Mouse (Mus musculus): Measurements from ENCODE around the gene Phlpp2. TPM values are rescaled to one million over a fixed set of nuclear protein-coding genes. Genes with fewer than 3 reads are reported as not detected.

Phlpp2 gene
- total and polyA plus RNA-seq, 2 experiments, result 0.92 to 1.2 TPM

GRCm38 (mm10) chr8:109853423-109853822 lies 14.9 kb upstream of the Phlpp2 start:
- WGBS, result 39% methylated on average over 6 of the region's 6 CpGs
- Histone ChIP-seq H3K27me3 (ENCODE audit: control insufficient read depth, insufficient read depth, low read length) (no peaks in the 10 kb centered on the region), H3K27ac (replicated peaks; ENCODE audit: insufficient read depth, low read depth, low read length) (no peak overlapping the region), H3K36me3 (ENCODE audit: control insufficient read depth, insufficient read depth, low read length) (peaks cover 70% of the 10 kb centered on the region), H3K79me2 (ENCODE audit: control insufficient read depth, insufficient read depth, low read length) (no peaks in the 10 kb centered on the region), H3K4me3 (ENCODE audit: insufficient read depth, low read depth, low read length) (no peak overlapping the region), H3K4me1 (ENCODE audit: control insufficient read depth, insufficient read depth, low read length) (no peaks in the 10 kb centered on the region), H3K9ac (ENCODE audit: low read depth, low read length) (no peak overlapping the region)
- TF ChIP-seq POLR2A (IDR thresholded peaks at IDR 0.05; ENCODE audit: extremely low read depth, insufficient read depth, low read length), result no peak
- TF ChIP-seq CTCF (IDR thresholded peaks at IDR 0.05; ENCODE audit: low read depth, low read length), result peak; percentile 74
- DNase-seq (ENCODE audit: extremely low read depth, low read depth, low spot score), result peak; percentile 70

- Histone ChIP-seq H3K27ac (replicated peaks; ENCODE audit: insufficient read depth, low read depth, low read length) (no peak overlapping the region), H3K79me2 (ENCODE audit: control insufficient read depth, insufficient read depth, low read length) (no peaks in the 10 kb centered on the region), H3K36me3 (ENCODE audit: control insufficient read depth, insufficient read depth, low read length) (peaks cover 68% of the 10 kb centered on the region), H3K4me1 (ENCODE audit: control insufficient read depth, insufficient read depth, low read length) (no peaks in the 10 kb centered on the region), H3K9ac (ENCODE audit: low read depth, low read length) (no peak overlapping the region), H3K27me3 (ENCODE audit: control insufficient read depth, insufficient read depth, low read length) (no peaks in the 10 kb centered on the region), H3K4me3 (ENCODE audit: insufficient read depth, low read depth, low read length) (no peak overlapping the region)
- TF ChIP-seq CTCF (IDR thresholded peaks at IDR 0.05; ENCODE audit: low read depth, low read length), result no peak
- TF ChIP-seq POLR2A (IDR thresholded peaks at IDR 0.05; ENCODE audit: extremely low read depth, insufficient read depth, low read length), result no peak
- DNase-seq (ENCODE audit: extremely low read depth, low read depth, low spot score), result no peak
- 94% methylated on average over 4 of the region's 4 CpGs for WGBS
Observed at GRCm38 (mm10) chr8:109854522-109854921, 13.8 kb upstream of the Phlpp2 start.

GRCm38 (mm10) chr8:109855451-109855850 lies 12.9 kb upstream of the Phlpp2 start:
- H3K79me2 ChIP-seq (ENCODE audit: control insufficient read depth, insufficient read depth, low read length), result no peaks in the 10 kb centered on the region
- H3K27ac ChIP-seq (replicated peaks; ENCODE audit: insufficient read depth, low read depth, low read length), result no peak overlapping the region
- DNase-seq (ENCODE audit: extremely low read depth, low read depth, low spot score), result no peak
- no peak overlapping the region for H3K9ac ChIP-seq (ENCODE audit: low read depth, low read length)
- no peak overlapping the region for H3K4me3 ChIP-seq (ENCODE audit: insufficient read depth, low read depth, low read length)
- H3K36me3 ChIP-seq (ENCODE audit: control insufficient read depth, insufficient read depth, low read length), result peaks cover 66% of the 10 kb centered on the region
- no peaks in the 10 kb centered on the region for H3K4me1 ChIP-seq (ENCODE audit: control insufficient read depth, insufficient read depth, low read length)
- WGBS, result 62% methylated on average over 6 of the region's 6 CpGs
- TF ChIP-seq CTCF (IDR thresholded peaks at IDR 0.05; ENCODE audit: low read depth, low read length) (no peak), POLR2A (IDR thresholded peaks at IDR 0.05; ENCODE audit: extremely low read depth, insufficient read depth, low read length) (no peak)
- no peaks in the 10 kb centered on the region for H3K27me3 ChIP-seq (ENCODE audit: control insufficient read depth, insufficient read depth, low read length)

- H3K9ac ChIP-seq (ENCODE audit: low read depth, low read length), result no peak overlapping the region
- TF ChIP-seq CTCF (IDR thresholded peaks at IDR 0.05; ENCODE audit: low read depth, low read length), result no peak
- TF ChIP-seq POLR2A (IDR thresholded peaks at IDR 0.05; ENCODE audit: extremely low read depth, insufficient read depth, low read length), result no peak
- peak; percentile 41 for DNase-seq (ENCODE audit: extremely low read depth, low read depth, low spot score)
- H3K27me3 ChIP-seq (ENCODE audit: control insufficient read depth, insufficient read depth, low read length), result no peaks in the 10 kb centered on the region
- peaks cover 4% of the 10 kb centered on the region for H3K4me1 ChIP-seq (ENCODE audit: control insufficient read depth, insufficient read depth, low read length)
- H3K27ac ChIP-seq (replicated peaks; ENCODE audit: insufficient read depth, low read depth, low read length), result peak overlapping the region; percentile 57; the same call in 1 of the 2 replicates
- no peaks in the 10 kb centered on the region for H3K79me2 ChIP-seq (ENCODE audit: control insufficient read depth, insufficient read depth, low read length)
- no peak overlapping the region for H3K4me3 ChIP-seq (ENCODE audit: insufficient read depth, low read depth, low read length)
- peaks cover 31% of the 10 kb centered on the region for H3K36me3 ChIP-seq (ENCODE audit: control insufficient read depth, insufficient read depth, low read length)
- 63% methylated on average over 2 of the region's 2 CpGs for WGBS
Observed at GRCm38 (mm10) chr8:109863398-109863797, 4.9 kb upstream of the Phlpp2 start.

- no peak overlapping the region for H3K9ac ChIP-seq (ENCODE audit: low read depth, low read length)
- no peak for DNase-seq (ENCODE audit: extremely low read depth, low read depth, low spot score)
- WGBS, result 58% methylated on average over 2 of the region's 2 CpGs
- peaks cover 7% of the 10 kb centered on the region for H3K4me1 ChIP-seq (ENCODE audit: control insufficient read depth, insufficient read depth, low read length)
- no peak overlapping the region for H3K27ac ChIP-seq (replicated peaks; ENCODE audit: insufficient read depth, low read depth, low read length)
- no peaks in the 10 kb centered on the region for H3K27me3 ChIP-seq (ENCODE audit: control insufficient read depth, insufficient read depth, low read length)
- TF ChIP-seq POLR2A (IDR thresholded peaks at IDR 0.05; ENCODE audit: extremely low read depth, insufficient read depth, low read length) (no peak), CTCF (IDR thresholded peaks at IDR 0.05; ENCODE audit: low read depth, low read length) (no peak)
- peaks cover 10% of the 10 kb centered on the region for H3K79me2 ChIP-seq (ENCODE audit: control insufficient read depth, insufficient read depth, low read length)
- peaks cover 25% of the 10 kb centered on the region for H3K36me3 ChIP-seq (ENCODE audit: control insufficient read depth, insufficient read depth, low read length)
- H3K4me3 ChIP-seq (ENCODE audit: insufficient read depth, low read depth, low read length), result no peak overlapping the region
Observed at GRCm38 (mm10) chr8:109864798-109865197, 3.5 kb upstream of the Phlpp2 start.

GRCm38 (mm10) chr8:109865536-109865935 lies 2.8 kb upstream of the Phlpp2 start:
- H3K4me3 ChIP-seq (ENCODE audit: insufficient read depth, low read depth, low read length), result no peak overlapping the region
- peaks cover 18% of the 10 kb centered on the region for H3K36me3 ChIP-seq (ENCODE audit: control insufficient read depth, insufficient read depth, low read length)
- TF ChIP-seq CTCF (IDR thresholded peaks at IDR 0.05; ENCODE audit: low read depth, low read length) (no peak), POLR2A (IDR thresholded peaks at IDR 0.05; ENCODE audit: extremely low read depth, insufficient read depth, low read length) (no peak)
- H3K27ac ChIP-seq (replicated peaks; ENCODE audit: insufficient read depth, low read depth, low read length), result no peak overlapping the region
- peaks cover 7% of the 10 kb centered on the region for H3K4me1 ChIP-seq (ENCODE audit: control insufficient read depth, insufficient read depth, low read length)
- DNase-seq (ENCODE audit: extremely low read depth, low read depth, low spot score), result peak; percentile 58
- peaks cover 10% of the 10 kb centered on the region for H3K79me2 ChIP-seq (ENCODE audit: control insufficient read depth, insufficient read depth, low read length)
- 81% methylated on average over 4 of the region's 4 CpGs for WGBS
- H3K9ac ChIP-seq (ENCODE audit: low read depth, low read length), result no peak overlapping the region
- H3K27me3 ChIP-seq (ENCODE audit: control insufficient read depth, insufficient read depth, low read length), result no peaks in the 10 kb centered on the region
